ENCODE assay signal across 8 mouse cellular contexts in genomic region chr17:47140969-47141842, GRCm38 (mm10).
A peak's percentile ranks its signal among the peaks of the same experiment; 100 is the strongest.
DNase-seq lines count a peak whose midpoint lies in the region; ATAC-seq lines count a peak whose summit lies in the region.

No protein-coding gene starts in this region.

- H3K4me2 ChIP-seq in hindbrain, embryonic 11.5 days (replicated peaks; ENCODE audit: low read depth, low read length) = peak overlapping the region; percentile 95

- peak; percentile 82 for DNase-seq in MN1 (ENCODE audit: low spot score)
- peak; percentile 81 for DNase-seq in hindbrain, embryonic 11.5 days (ENCODE audit: low spot score)
- DNase-seq in layer of hippocampus, postnatal 25 days (ENCODE audit: extremely low spot score in 1 of 2, low spot score in 1 of 2) = peak; percentile 56 to 70
- peak; percentile 58 for DNase-seq in lung, postnatal 36 days
- DNase-seq in retina, postnatal 1 day = peak; percentile 87

- no peaks in the 10 kb centered on the region for H3K27me3 ChIP-seq in hindbrain, embryonic 11.5 days (ENCODE audit: control insufficient read depth, insufficient read depth, low read length)

- peak overlapping the region; percentile 95 for H3K9ac ChIP-seq in hindbrain, embryonic 11.5 days (ENCODE audit: low read depth, low read length)

- ATAC-seq in frontal cortex, adult (ENCODE audit: low TSS enrichment) = peak; percentile 64
- peak; percentile 72 for ATAC-seq in hindbrain, embryonic 11.5 days (ENCODE audit: low FRiP score)
- ATAC-seq in erythroid progenitor cell, adult 5-6 weeks (replicated peaks; ENCODE audit: low FRiP score, poor library complexity, severe bottlenecking) = no peak

- H3K4me1 ChIP-seq in brown adipose tissue, adult 24 weeks (ENCODE audit: control insufficient read depth, insufficient read depth, insufficient read length, low read length) = no peaks in the 10 kb centered on the region
- H3K4me1 ChIP-seq in hindbrain, embryonic 11.5 days (replicated peaks; ENCODE audit: control insufficient read depth, insufficient read depth, low read length) = peaks cover 7% of the 10 kb centered on the region

- WGBS in hindbrain, embryonic 11.5 days = 2% methylated on average over 34 of the region's 35 CpGs

- no peaks in the 10 kb centered on the region for H3K9me3 ChIP-seq in hindbrain, embryonic 11.5 days (ENCODE audit: control insufficient read depth, low read length)

- no peak overlapping the region for H3K27ac ChIP-seq in brown adipose tissue, adult 24 weeks (replicated peaks; ENCODE audit: low read depth, low read length)
- H3K27ac ChIP-seq in hindbrain, embryonic 11.5 days (ENCODE audit: low read depth, low read length) = peak overlapping the region; percentile 99

- H3K36me3 ChIP-seq in hindbrain, embryonic 11.5 days (ENCODE audit: control insufficient read depth, insufficient read depth, low read length) = no peaks in the 10 kb centered on the region

- H3K4me3 ChIP-seq in brown adipose tissue, adult 24 weeks (ENCODE audit: insufficient read depth, low read depth, low read length) = peak overlapping the region; percentile 67
- peak overlapping the region; percentile 66 for H3K4me3 ChIP-seq in hindbrain, embryonic 11.5 days (ENCODE audit: low read depth, low read length)
